Mouse (Mus musculus) hindbrain, embryonic 16.5 days (tissue): ENCODE data around the gene Hyal3. TPM values are rescaled to one million over a fixed set of nuclear protein-coding genes. Genes with fewer than 3 reads are reported as not detected.

Experiments used
- ATAC-seq: fragments of 200-750 bp; cut with Nextera tagmentation; 2 replicates; pipeline ENCODE4 v1.8.0; 2017; ENCODE audit warnings: moderate TSS enrichment, moderate library complexity
- H3K27ac ChIP-seq: fragments of 300-500 bp; sonication (generic); 2 replicates; pipeline ENCODE4 v1.5.1; 2014; ENCODE audit warnings: low read depth, mild to moderate bottlenecking, control low read depth, low read length, moderate library complexity
- H3K27me3 ChIP-seq: fragments of 300-500 bp; sonication (generic); replicated peaks from 2 replicates; pipeline ENCODE4 v1.6.1; 2014; ENCODE audit warnings: low read length; ENCODE audit not compliant: control insufficient read depth, insufficient read depth
- H3K36me3 ChIP-seq: fragments of 300-500 bp; sonication (generic); 2 replicates; pipeline ENCODE4 v1.6.1; 2014; ENCODE audit warnings: mild to moderate bottlenecking, low read length, moderate library complexity, mixed read lengths; ENCODE audit not compliant: control insufficient read depth, insufficient read depth
- H3K4me1 ChIP-seq: fragments of 300-500 bp; sonication (generic); 2 replicates; pipeline ENCODE4 v1.6.1; 2014; ENCODE audit warnings: low read depth, low read length; ENCODE audit not compliant: control insufficient read depth, insufficient read depth
- H3K4me2 ChIP-seq: fragments of 300-500 bp; sonication (generic); 2 replicates; pipeline ENCODE4 v1.6.1; 2014; ENCODE audit warnings: mild to moderate bottlenecking, low read length, control low read depth, moderate library complexity
- H3K4me3 ChIP-seq: fragments of 300-500 bp; sonication (generic); 2 replicates; pipeline ENCODE4 v1.5.1; 2014; ENCODE audit warnings: mild to moderate bottlenecking, low read length, control low read depth, moderate library complexity
- H3K9ac ChIP-seq: fragments of 300-500 bp; sonication (generic); 2 replicates; pipeline ENCODE4 v1.6.1; 2014; ENCODE audit warnings: low read depth, mild to moderate bottlenecking, control low read depth, low read length, moderate library complexity
- H3K9me3 ChIP-seq: fragments of 300-500 bp; sonication (generic); 2 replicates; pipeline ENCODE4 v1.6.1; 2014; ENCODE audit warnings: mild to moderate bottlenecking, low read length, moderate library complexity; ENCODE audit not compliant: control insufficient read depth
- WGBS: fragments of 180-500 bp; shearing (Covaris S2); extraction: QIAGEN DNeasy Blood & Tissue Kit; methylation state at CpG from one replicate; pipeline ENCODE4 v1.1.7; 2014; 5-methylcytosine and 5-hydroxymethylcytosine counted together
- polyA plus RNA-seq: library from polyadenylated mRNA; unstranded; fragments of >200 nt; fragmentation: Nextera tagmentation; extraction: Ambion mirVana; gene quantifications from 2 replicates; pipeline ENCODE4 v1.2.1, GENCODE M21; 2015

The Hyal3 gene
- polyA plus RNA-seq, 1 experiment from 2014 or later, result 2.7 TPM

DNA sequence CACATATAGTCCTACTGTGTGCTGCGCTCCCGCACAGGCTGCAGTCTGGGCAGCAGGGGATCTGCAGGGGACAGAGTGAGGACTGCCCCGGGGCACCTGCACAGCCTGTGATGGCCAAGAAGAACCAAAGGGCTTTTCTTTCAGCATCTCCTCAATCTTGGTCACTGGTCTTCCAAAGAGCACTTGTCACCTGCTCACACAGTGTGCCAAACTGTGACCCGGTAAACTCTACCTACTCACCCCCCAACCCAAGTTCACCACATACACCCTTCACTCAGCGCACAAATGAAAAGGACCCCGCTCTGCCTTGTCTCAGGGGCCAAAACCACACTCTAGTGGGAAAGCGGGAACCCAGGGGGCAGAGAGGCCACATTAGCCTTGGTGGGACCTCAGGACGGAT, 51.2 kb downstream of the Hyal3 start:
- H3K9me3 ChIP-seq, result no peaks in the 10 kb centered on the region
- H3K4me1 ChIP-seq, result peaks cover 74% of the 10 kb centered on the region
- H3K27ac ChIP-seq, result peak overlapping the region; percentile 90
- no peak for ATAC-seq
- H3K9ac ChIP-seq, result peak overlapping the region; percentile 92; the same call in 1 of the 2 replicates
- peak overlapping the region; percentile 79 for H3K4me2 ChIP-seq
- H3K27me3 ChIP-seq, result no peaks in the 10 kb centered on the region
- no peaks in the 10 kb centered on the region for H3K36me3 ChIP-seq
- 60% methylated on average over 8 of the region's 8 CpGs for WGBS
- no peak overlapping the region; the same call in 1 of the 2 replicates for H3K4me3 ChIP-seq

DNA sequence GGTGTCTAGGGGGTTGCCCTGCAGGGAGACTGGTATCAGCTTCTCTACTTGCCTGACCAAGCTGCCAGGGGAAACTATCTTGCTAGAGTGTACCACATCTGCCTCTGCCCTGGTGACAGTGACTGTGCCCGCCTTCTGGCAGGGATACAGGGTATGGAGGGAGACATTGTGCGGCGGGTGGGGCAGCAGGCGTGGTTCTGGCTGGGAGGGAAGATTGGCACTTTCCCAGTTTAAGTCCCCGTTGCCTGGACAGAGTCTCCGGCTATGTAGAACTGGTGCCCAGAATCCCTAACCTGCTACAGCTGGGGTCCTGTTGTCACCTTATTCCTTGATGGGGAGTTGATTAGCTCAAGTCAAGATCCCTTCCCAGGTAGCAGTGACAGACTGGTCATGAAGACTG, 51.9 kb downstream of the Hyal3 start:
- H3K4me3 ChIP-seq, result peak overlapping the region; percentile 82
- 13% methylated on average over 6 of the region's 6 CpGs for WGBS

DNA sequence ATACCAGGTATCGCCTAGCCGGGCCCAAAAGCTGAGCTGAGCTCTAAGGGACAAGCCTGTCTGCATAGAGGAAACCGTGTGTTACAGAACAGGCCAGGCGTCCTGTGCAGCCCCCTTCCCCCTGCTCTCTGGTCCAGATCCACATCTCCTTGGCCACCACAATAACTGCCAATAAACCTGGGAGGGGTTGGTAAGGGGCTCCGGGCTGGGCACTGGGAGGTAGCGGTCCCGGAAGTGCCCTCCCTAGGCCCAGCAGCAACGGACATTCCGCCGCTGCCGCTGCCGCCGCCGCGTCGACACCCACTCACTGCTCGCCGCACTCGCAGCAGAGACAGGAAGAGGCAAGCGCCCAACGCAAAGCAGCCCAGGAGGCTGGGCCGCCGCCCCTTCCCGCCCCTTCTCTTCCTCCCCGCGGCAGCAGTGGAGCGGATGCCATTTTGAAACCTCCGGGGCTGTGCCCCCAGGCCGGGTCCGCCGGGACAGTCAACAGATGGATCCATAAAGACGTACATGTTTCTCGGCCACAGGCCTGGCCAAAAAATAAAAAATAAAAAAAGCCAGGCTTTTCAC, 52.6 kb downstream of the Hyal3 start:
- H3K9ac ChIP-seq, result peak overlapping the region; percentile 92
- no peaks in the 10 kb centered on the region for H3K36me3 ChIP-seq
- peaks cover 69% of the 10 kb centered on the region for H3K4me1 ChIP-seq
- peak overlapping the region; percentile 82 for H3K4me3 ChIP-seq
- no peaks in the 10 kb centered on the region for H3K9me3 ChIP-seq
- no peaks in the 10 kb centered on the region for H3K27me3 ChIP-seq
- WGBS, result 1% methylated on average over 32 of the region's 33 CpGs
- peak overlapping the region; percentile 90 for H3K27ac ChIP-seq
- ATAC-seq, result peak; percentile 3; the same call in 1 of the 2 replicates
- H3K4me2 ChIP-seq, result peak overlapping the region; percentile 79

More for the DNA sequence above, 51.9 kb downstream of the Hyal3 start:
- no peaks in the 10 kb centered on the region for H3K27me3 ChIP-seq
- peak overlapping the region; percentile 79 for H3K4me2 ChIP-seq
- no peaks in the 10 kb centered on the region for H3K9me3 ChIP-seq
- H3K4me1 ChIP-seq, result peaks cover 74% of the 10 kb centered on the region
- H3K36me3 ChIP-seq, result no peaks in the 10 kb centered on the region
- H3K9ac ChIP-seq, result peak overlapping the region; percentile 92
- no peak for ATAC-seq
- peak overlapping the region; percentile 90 for H3K27ac ChIP-seq

GRCm38 (mm10) chr9:107633661-107634405, 53.2 kb downstream of the Hyal3 start:
- 1% methylated on average over 15 of the region's 15 CpGs for WGBS
- Histone ChIP-seq H3K9me3 (no peaks in the 10 kb centered on the region), H3K36me3 (no peaks in the 10 kb centered on the region), H3K4me3 (peak overlapping the region; percentile 82), H3K4me1 (peaks cover 62% of the 10 kb centered on the region), H3K27me3 (no peaks in the 10 kb centered on the region), H3K27ac (peak overlapping the region; percentile 90), H3K4me2 (peak overlapping the region; percentile 79), H3K9ac (peak overlapping the region; percentile 92)
- no peak for ATAC-seq

- no peaks in the 10 kb centered on the region for H3K27me3 ChIP-seq
- peak overlapping the region; percentile 82 for H3K4me3 ChIP-seq
- WGBS, result 1% methylated on average over 35 of the region's 35 CpGs
- H3K27ac ChIP-seq, result peak overlapping the region; percentile 90
- H3K9me3 ChIP-seq, result no peaks in the 10 kb centered on the region
- no peak for ATAC-seq
- peak overlapping the region; percentile 79 for H3K4me2 ChIP-seq
- H3K9ac ChIP-seq, result peak overlapping the region; percentile 92
- peaks cover 54% of the 10 kb centered on the region for H3K4me1 ChIP-seq
- no peaks in the 10 kb centered on the region for H3K36me3 ChIP-seq
These were observed 54.0 kb downstream of the Hyal3 start for GRCm38 (mm10) chr9:107634406-107635278.

- H3K36me3 ChIP-seq, result no peaks in the 10 kb centered on the region
- peaks cover 46% of the 10 kb centered on the region for H3K4me1 ChIP-seq
- ATAC-seq, result peak; percentile 92
- peak within 1 kb of the TSS; percentile 92 for H3K9ac ChIP-seq
- H3K4me2 ChIP-seq, result peak within 1 kb of the TSS; percentile 79
- H3K4me3 ChIP-seq, result peak within 1 kb of the TSS; percentile 82
- no peaks in the 10 kb centered on the region for H3K27me3 ChIP-seq
- H3K27ac ChIP-seq, result peak within 1 kb of the TSS; percentile 90
- 2% methylated on average over 30 of the region's 38 CpGs for WGBS
- H3K9me3 ChIP-seq, result no peaks in the 10 kb centered on the region
These were observed 54.8 kb downstream of the Hyal3 start, which contains the start of gene Gnai2 for GRCm38 (mm10) chr9:107635279-107636028. Gene Gnai2, minus strand, starts transcription at chr9:107635367.

Other genes starting within 250 kb of the Hyal3 start
- 17.5 and 18.7 TPM in 2 replicates for gene Hemk1, start 242.5 kb upstream of the Hyal3 start, polyA plus RNA-seq
- gene 6430571L13Rik, start 240.2 kb upstream of the Hyal3 start, polyA plus RNA-seq, result 9.8 and 11.4 TPM in 2 replicates
- gene Cacna2d2, start 181.2 kb upstream of the Hyal3 start, polyA plus RNA-seq, result 8.1 and 9.0 TPM in 2 replicates
- 45.7 and 46.0 TPM in 2 replicates for gene Tmem115, start 46.9 kb upstream of the Hyal3 start, polyA plus RNA-seq
- gene Cyb561d2, start 38.6 kb upstream of the Hyal3 start, polyA plus RNA-seq, result 51.4 and 59.0 TPM in 2 replicates
- 75.8 and 78.6 TPM in 2 replicates for gene Nprl2, start 38.6 kb upstream of the Hyal3 start, polyA plus RNA-seq
- 3.3 and 4.4 TPM in 2 replicates for gene Zmynd10, start 33.5 kb upstream of the Hyal3 start, polyA plus RNA-seq
- 45.8 and 46.6 TPM in 2 replicates for gene Rassf1, start 29.3 kb upstream of the Hyal3 start, polyA plus RNA-seq
- 125 and 134 TPM in 2 replicates for gene Tusc2, start 17.6 kb upstream of the Hyal3 start, polyA plus RNA-seq
- gene Hyal2, start 12.9 kb upstream of the Hyal3 start, polyA plus RNA-seq, result 60.1 and 68.5 TPM in 2 replicates
- 6.4 and 8.3 TPM in 2 replicates for gene Hyal1, start 3.9 kb upstream of the Hyal3 start, polyA plus RNA-seq
- gene Naa80, start 1.9 kb upstream of the Hyal3 start, polyA plus RNA-seq, result 17.1 and 22.7 TPM in 2 replicates
- gene Ifrd2, start 6.8 kb downstream of the Hyal3 start, polyA plus RNA-seq, result 13.5 and 16.9 TPM in 2 replicates
- 5.6 and 7.0 TPM in 2 replicates for gene Sema3b, start 28.4 kb downstream of the Hyal3 start, polyA plus RNA-seq
- 302 and 317 TPM in 2 replicates for gene Gnai2, start 54.5 kb downstream of the Hyal3 start, polyA plus RNA-seq
- 53.2 and 55.0 TPM in 2 replicates for gene Slc38a3, start 88.7 kb downstream of the Hyal3 start, polyA plus RNA-seq
- 1.3 and 2.7 TPM in 2 replicates for gene Gnat1, start 98.9 kb downstream of the Hyal3 start, polyA plus RNA-seq
- 10.0 and 13.0 TPM in 2 replicates for gene Sema3f, start 129.7 kb downstream of the Hyal3 start, polyA plus RNA-seq
- gene Rbm5, start 190.2 kb downstream of the Hyal3 start, polyA plus RNA-seq, result 210 and 236 TPM in 2 replicates